Mouse (Mus musculus): ENCODE data around the gene Klrk1.
"Not testable (repeated sequence)": the region's sequence is repeated elsewhere in the genome, so short reads cannot be mapped to it uniquely, and the experiment has no call there.

- TF ChIP-seq EP300 (IDR thresholded peaks at IDR 0.05; ENCODE audit: insufficient read depth, low read depth, low read length); CTCF (IDR thresholded peaks at IDR 0.05; ENCODE audit: low read depth, low read length); POLR2A (IDR thresholded peaks at IDR 0.05; ENCODE audit: insufficient read depth, low read length): not testable (repeated sequence)
Observed at GRCm38 (mm10) chr6:129660589-129660988, 36.9 kb upstream of the Klrk1 start, which contains the start of gene Klrc2.

All from ES-Bruce4 (cell line).